ENCODE assay signal across 21 mouse cellular contexts in genomic region chr6:87923624-87924023, GRCm38 (mm10). TPM values are rescaled to one million over a fixed set of nuclear protein-coding genes. Genes with fewer than 3 reads are reported as not detected.
DNase-seq lines count a peak whose midpoint lies in the region; ATAC-seq and TF ChIP-seq lines count a peak whose summit lies in the region.
"Had no signal": no experiment of that assay in that cellular context is flagged by ENCODE, and none has a peak within 500 bp of the region (broad histone marks: within the 10 kb centered on the region; RNA-seq: fewer than 3 reads in every experiment).

No protein-coding gene starts in this region.

- H3K79me2 ChIP-seq in CH12.LX (replicated peaks; ENCODE audit: control insufficient read depth, extremely low read depth, insufficient read depth, poor library complexity, severe bottlenecking) = no peaks in the 10 kb centered on the region

- 0 out of 2 replicates have a peak, but pooled peaks have one; percentile 19 for TF ChIP-seq EP300 in CH12.LX (IDR thresholded peaks at IDR 0.05; ENCODE audit: low read length)

- no peak overlapping the region for H3K9ac ChIP-seq in CH12.LX (ENCODE audit: insufficient read depth, low read depth)
- H3K9ac ChIP-seq: embryonic facial prominence, embryonic 12.5 days; embryonic facial prominence, embryonic 15.5 days; forebrain, postnatal 0 days; hindbrain, embryonic 12.5 days; hindbrain, embryonic 15.5 days had no signal

- TF ChIP-seq CTCF in CH12.LX (conservative IDR thresholded peaks at IDR 0.05 in 1 of 2, IDR thresholded peaks at IDR 0.05 in 1 of 2; ENCODE audit: low read depth in 2 of 2, low read length in 2 of 2) = no peak
- TF ChIP-seq CTCF in kidney, adult 2 months (conservative IDR thresholded peaks at IDR 0.05; ENCODE audit: insufficient read depth, insufficient read length, low read depth, low read length) = no peak

- peaks cover 2 to 9% of the 10 kb centered on the region in 2 experiments; a peak in 2 of 4 replicates for H3K4me1 ChIP-seq in CH12.LX (ENCODE audit: control insufficient read depth in 1 of 2, insufficient read depth in 2 of 2)
- H3K4me1 ChIP-seq in kidney, adult 2 months (ENCODE audit: control insufficient read depth, insufficient read depth, low read length) = no peaks in the 10 kb centered on the region
- H3K4me1 ChIP-seq: embryonic facial prominence, embryonic 12.5 days; embryonic facial prominence, embryonic 15.5 days; hindbrain, embryonic 12.5 days; hindbrain, embryonic 15.5 days had no signal

- dilution Hi-C loops in CH12.LX (cut with MboI; ENCODE audit: extremely low pct_ligation_motif_present, extremely low pct_unique_long_range_greater_than_20kb, low sequenced_read_pairs) = no loop called here

- peaks cover 0 to 7% of the 10 kb centered on the region in 2 experiments for H3K36me3 ChIP-seq in CH12.LX (replicated peaks in 1 of 2; ENCODE audit: control insufficient read depth in 1 of 2, insufficient read depth in 1 of 2, low read length in 1 of 2)
- peaks cover 6% of the 10 kb centered on the region for H3K36me3 ChIP-seq in splenic B cell, adult 2 months (ENCODE audit: control insufficient read depth, insufficient read depth, low read length, poor library complexity, severe bottlenecking)
- peaks cover 7% of the 10 kb centered on the region for H3K36me3 ChIP-seq in kidney, adult 2 months (ENCODE audit: control insufficient read depth, insufficient read depth, low read length)

- DNase-seq in CH12.LX (ENCODE audit: extremely low read depth) = no peak
- peak; percentile 37 for DNase-seq in splenic B cell, adult 2 months (ENCODE audit: low read depth, low spot score)
- no peak for DNase-seq in right cerebral cortex, postnatal 10 days (ENCODE audit: low spot score in 2 of 2)
- DNase-seq in yolk sac, embryonic 10.5 days (ENCODE audit: low spot score) = no peak
- no peak for DNase-seq in kidney, adult 2 months
- DNase-seq: adrenal gland, postnatal 10 days; adrenal gland, postnatal 36 days; B cell, adult 2 months; cerebellum, adult 18-20 months; cerebellum, adult 9-10 months; cerebellum, postnatal 14 days; forebrain, postnatal 0 days; gastrocnemius, postnatal 25 days had no signal

- no peak overlapping the region for H3K4me2 ChIP-seq in CH12.LX (ENCODE audit: insufficient read depth, low read depth, poor library complexity, severe bottlenecking)
- H3K4me2 ChIP-seq: embryonic facial prominence, embryonic 12.5 days; embryonic facial prominence, embryonic 15.5 days; heart, embryonic 11.5 days; hindbrain, embryonic 12.5 days; hindbrain, embryonic 15.5 days had no signal

- H3K9me3 ChIP-seq in CH12.LX (replicated peaks; ENCODE audit: low read length) = no peaks in the 10 kb centered on the region
- H3K9me3 ChIP-seq: embryonic facial prominence, embryonic 12.5 days; embryonic facial prominence, embryonic 15.5 days; hindbrain, embryonic 12.5 days; hindbrain, embryonic 15.5 days had no signal

- in situ Hi-C loops in CH12.LX (cut with MboI; ENCODE audit: low pct_ligation_motif_present, low pct_unique_long_range_greater_than_20kb, low sequenced_read_pairs) = loop anchor here (25.0 kb wide), 1 partner anchor 164 kb away; the partner anchor contains the start of gene Rpn1

- no peak overlapping the region for H3K4me3 ChIP-seq in CH12.LX (replicated peaks in 1 of 3; ENCODE audit: low read depth in 2 of 3, low read length in 2 of 3, poor library complexity in 1 of 3)
- no peak overlapping the region for H3K4me3 ChIP-seq in kidney, adult 2 months (ENCODE audit: insufficient read depth, low read depth, low read length)
- H3K4me3 ChIP-seq: embryonic facial prominence, embryonic 12.5 days; embryonic facial prominence, embryonic 15.5 days; hindbrain, embryonic 12.5 days; hindbrain, embryonic 15.5 days had no signal

- no peak overlapping the region for H3K27ac ChIP-seq in CH12.LX (ENCODE audit: insufficient read depth, low read depth)
- no peak overlapping the region for H3K27ac ChIP-seq in kidney, adult 2 months (ENCODE audit: insufficient read depth, low read depth, low read length)
- H3K27ac ChIP-seq: embryonic facial prominence, embryonic 12.5 days; embryonic facial prominence, embryonic 15.5 days; hindbrain, embryonic 12.5 days; hindbrain, embryonic 15.5 days had no signal

- WGBS in kidney, adult 2 months = 89% methylated on average over 1 of the region's 1 CpGs

- no peaks in the 10 kb centered on the region for H3K27me3 ChIP-seq in CH12.LX (replicated peaks)
- no peaks in the 10 kb centered on the region for H3K27me3 ChIP-seq in splenic B cell, adult 2 months (ENCODE audit: control insufficient read depth, insufficient read depth, low read length, poor library complexity, severe bottlenecking)
- H3K27me3 ChIP-seq in kidney, adult 2 months (replicated peaks; ENCODE audit: control insufficient read depth, insufficient read depth, low read length) = no peaks in the 10 kb centered on the region
- H3K27me3 ChIP-seq: embryonic facial prominence, embryonic 12.5 days; embryonic facial prominence, embryonic 15.5 days; hindbrain, embryonic 12.5 days; hindbrain, embryonic 15.5 days; Patski had no signal

- no peak for TF ChIP-seq POLR2A in CH12.LX (IDR thresholded peaks at IDR 0.05; ENCODE audit: low read depth, low read length)
- no peak for TF ChIP-seq POLR2A in kidney, adult 2 months (IDR thresholded peaks at IDR 0.05; ENCODE audit: low read depth, low read length)

- ATAC-seq in common myeloid progenitor, adult 5-6 weeks (replicated peaks; ENCODE audit: low read depth, poor library complexity, severe bottlenecking) = 0 out of 2 replicates have a peak, but pooled peaks have one; percentile 32
- ATAC-seq: forebrain, embryonic 14.5 days; forebrain, postnatal 0 days; Patski had no signal

- TF ChIP-seq RAD21 in CH12.LX (IDR thresholded peaks at IDR 0.05; ENCODE audit: low read depth, low read length) = no peak

TF ChIP-seq in CH12.LX, 34 proteins besides CTCF, POLR2A, EP300 and RAD21:
- no peak for TF ChIP-seq MYC (IDR thresholded peaks at IDR 0.05; ENCODE audit: low read depth, low read length)
- TF ChIP-seq ZKSCAN1 (IDR thresholded peaks at IDR 0.05; ENCODE audit: borderline replicate concordance, low read depth, low read length) = no peak
- no peak for TF ChIP-seq MEF2A (IDR thresholded peaks at IDR 0.05; ENCODE audit: borderline replicate concordance, low read depth, low read length)
- TF ChIP-seq BHLHE40 (IDR thresholded peaks at IDR 0.05; ENCODE audit: low read depth, low read length) = no peak
- TF ChIP-seq SMC3 (IDR thresholded peaks at IDR 0.05; ENCODE audit: low read depth, low read length) = no peak
- no peak for TF ChIP-seq KAT2A (IDR thresholded peaks at IDR 0.05; ENCODE audit: insufficient replicate concordance, low read length)

RNA-seq across cellular contexts. Expression of gene Hmces, which starts 9.9 kb away (rescaled TPM):
- 8.4 and 11.8 TPM in 2 replicates for total RNA-seq in CH12.LX (2012; rRNA removed)
- 0.31 and 0.73 TPM in 2 replicates for total RNA-seq in CH12.LX (2014; rRNA removed)
- 0.99 and 1.4 TPM in 2 replicates for polyA plus RNA-seq in CH12.LX (2012; ENCODE audit: insufficient read length, low read depth)
- total RNA-seq in common myeloid progenitor, adult 5-6 weeks (2017) = 44.9 and 47.6 TPM in 2 replicates
- 19.8 and 21.2 TPM in 2 replicates for polyA plus RNA-seq in kidney, adult 2 months (2012; rRNA removed)

RNA-seq across cellular contexts. Expression of gene Copg1, which starts 36.0 kb away (rescaled TPM):
- total RNA-seq in CH12.LX (2012; rRNA removed) (85.1 and 99.3 TPM in 2 replicates), CH12.LX (2014; rRNA removed) (75.6 and 78.3 TPM in 2 replicates)
- 81.3 and 91.9 TPM in 2 replicates for polyA plus RNA-seq in CH12.LX (2012; ENCODE audit: insufficient read length, low read depth)
- 54.9 and 59.2 TPM in 2 replicates for total RNA-seq in common myeloid progenitor, adult 5-6 weeks (2017)
- 35.5 and 41.4 TPM in 2 replicates for polyA plus RNA-seq in kidney, adult 2 months (2012; rRNA removed)

RNA-seq across cellular contexts. Expression of gene H1fx, which starts 57.8 kb away (rescaled TPM):
- 0.08 TPM in 1 of 2 replicates, not detected in the other for total RNA-seq in CH12.LX (2012; rRNA removed)
- not detected in 2 replicates for total RNA-seq in CH12.LX (2014; rRNA removed)
- not detected in 2 replicates for polyA plus RNA-seq in CH12.LX (2012; ENCODE audit: insufficient read length, low read depth)
- total RNA-seq in common myeloid progenitor, adult 5-6 weeks (2017) = 3.2 TPM in 1 of 2 replicates, not detected in the other
- 2.3 and 3.2 TPM in 2 replicates for polyA plus RNA-seq in kidney, adult 2 months (2012; rRNA removed)
